Mouse (Mus musculus) Patski (cell line): ENCODE results near the gene Tmem30b. TPM values are rescaled to one million over a fixed set of nuclear protein-coding genes. Genes with fewer than 3 reads are reported as not detected.
A peak's percentile ranks its signal among the peaks of the same experiment; 100 is the strongest.

ENCODE experiments used
- ATAC-seq: fragments of 100-300 bp; one replicate; pipeline ENCODE4 v1.8.0; 2021
- CTCF ChIA-PET: fragments of 350-600 bp; sonication (Branson Sonifier 250); formaldehyde crosslinking; loops from one replicate; lab custom pipeline; 2022; ENCODE audit warnings: inconsistent platforms; lab: Charles Lee
- POLR2A ChIA-PET: fragments of 350-600 bp; sonication (Branson Sonifier 250); formaldehyde crosslinking; loops from one replicate; lab custom pipeline; 2022; ENCODE audit warnings: antibody characterized with exemption, inconsistent platforms; lab: Charles Lee
- DNase-seq: peaks from one replicate; pipeline ENCODE4 v3.0.0-alpha.2; 2011; ENCODE audit warnings: low read depth, low spot score
- H3K27me3 ChIP-seq: fragments of 371-371 bp; one replicate; pipeline ENCODE4 v1.5.1; 2021
- CTCF ChIP-seq: fragments of 100-300 bp; IDR thresholded peaks from one replicate; pipeline ENCODE4 v1.5.1; 2021
- in situ Hi-C: fragments of 300-500 bp; cut with MboI; formaldehyde crosslinking; loops from 3 replicates; pipeline ENCODE4 v1.11.1; 2018; ENCODE audit warnings: low pct_unique_long_range_greater_than_20kb, mixed read lengths
- polyA plus RNA-seq: library from polyadenylated mRNA; unstranded; gene quantifications from one replicate; pipeline ENCODE4 v1.2.3, GENCODE M21; 2021

Gene Tmem30b
- polyA plus RNA-seq, 1 experiment from 2014 or later: not detected

DNA sequence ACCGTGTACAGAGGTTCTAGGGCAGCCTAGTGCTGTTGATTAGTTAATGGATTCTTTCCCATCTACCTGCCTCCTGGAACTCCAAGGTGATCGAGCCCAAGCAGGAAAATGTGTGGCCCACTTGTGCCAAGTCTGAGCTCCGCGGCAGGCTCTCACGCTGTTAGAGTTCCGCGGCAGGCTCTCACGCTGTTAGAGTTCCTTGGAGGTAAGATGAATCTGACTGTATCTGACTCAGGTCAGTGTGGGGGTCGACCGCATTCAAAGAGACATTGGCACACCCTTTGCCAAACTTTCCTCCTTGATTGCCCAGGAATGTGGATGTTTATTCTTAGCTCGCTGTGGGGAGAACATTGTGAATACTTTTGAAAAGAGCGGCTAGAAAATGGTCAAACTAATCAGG is 28.4 kb downstream of the Tmem30b start:
- ATAC-seq: no peak
- TF ChIP-seq CTCF: no peak
- DNase-seq: no peak
- ChIA-PET CTCF (interaction anchor here (0.7 to 3.8 kb wide), 23 partner anchors 9 to 526 kb away, joined by 3 to 36 read pairs (median 3); no protein-coding TSS in a partner anchor), POLR2A (no interaction called here)
- H3K27me3 ChIP-seq: no peaks in the 10 kb centered on the region
- in situ Hi-C loops: loop anchor here (5.0 kb wide), 2 partner anchors 230 to 490 kb away; partner anchors contain the start of genes Slc38a6 and Trmt5

DNA sequence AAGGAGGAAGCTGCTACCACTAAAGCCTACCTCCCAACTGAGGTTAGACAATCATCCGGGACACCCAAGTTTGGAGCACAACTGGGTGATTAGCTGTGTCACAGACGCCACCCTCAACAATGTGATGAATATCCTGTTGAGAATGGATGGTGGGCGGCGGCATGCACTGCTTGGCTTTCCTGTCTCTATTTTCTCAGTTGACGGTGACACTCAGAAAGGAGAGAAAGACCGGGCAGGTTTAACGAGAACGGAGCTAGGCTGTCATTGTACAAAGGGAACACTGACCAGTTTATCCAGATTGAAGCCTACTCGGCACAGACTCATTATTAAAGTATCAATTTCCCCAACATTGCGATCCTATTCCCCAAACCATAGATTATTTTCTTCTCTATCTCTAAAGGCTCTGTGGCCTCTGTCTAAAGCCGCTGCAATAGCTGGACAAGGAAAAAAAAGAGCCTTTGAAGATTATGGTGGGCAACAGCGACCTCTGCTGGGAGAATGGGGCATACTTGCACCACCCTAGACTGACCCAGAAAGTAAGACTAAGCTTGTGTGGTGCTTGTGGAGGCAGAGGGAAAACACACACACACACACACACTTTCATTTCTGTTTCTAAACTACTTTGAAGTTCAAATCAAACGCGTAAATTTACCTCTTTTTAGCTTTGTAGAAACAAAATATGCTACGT is 29.0 kb downstream of the Tmem30b start:
- peak; percentile 67 for ATAC-seq
- in situ Hi-C loops: loop anchor here (5.0 kb wide), 2 partner anchors 230 to 490 kb away; partner anchors contain the start of genes Slc38a6 and Trmt5
- peak; percentile 86 for TF ChIP-seq CTCF
- H3K27me3 ChIP-seq: no peaks in the 10 kb centered on the region
- ChIA-PET POLR2A (no interaction called here), CTCF (interaction anchor here (0.7 to 3.8 kb wide), 24 partner anchors 9 to 525 kb away, joined by 3 to 36 read pairs (median 3); no protein-coding TSS in a partner anchor)
- no peak for DNase-seq

DNA sequence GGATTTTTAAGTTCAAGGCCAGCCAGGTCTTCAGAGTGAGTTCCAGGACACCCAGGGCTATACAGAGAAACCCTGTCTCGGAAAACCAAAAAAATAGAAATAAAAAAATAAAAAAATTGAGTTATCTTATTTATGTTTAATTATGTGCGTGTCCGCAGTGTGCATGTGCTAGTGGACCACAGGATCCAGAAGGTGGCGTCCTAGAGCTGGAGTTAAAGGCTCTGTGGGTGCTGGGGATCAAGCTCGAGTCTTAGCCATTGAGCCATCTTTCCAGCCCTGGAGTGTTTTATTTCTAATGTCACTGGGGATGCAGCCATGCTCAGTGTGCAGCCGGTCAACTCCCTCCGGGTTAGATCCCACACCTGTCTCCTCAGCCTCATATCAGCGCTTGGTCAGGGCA is 29.7 kb downstream of the Tmem30b start:
- no peak for TF ChIP-seq CTCF
- no peak for ATAC-seq
- CTCF ChIA-PET: interaction anchor here (0.8 to 3.8 kb wide), 6 partner anchors 11 to 496 kb away, joined by 3 to 36 read pairs (median 6); no protein-coding TSS in a partner anchor
- DNase-seq: no peak
- in situ Hi-C loops: loop anchor here (5.0 kb wide), 2 partner anchors 229 to 489 kb away; partner anchors contain the start of genes Slc38a6 and Trmt5
- POLR2A ChIA-PET: no interaction called here
- H3K27me3 ChIP-seq: no peaks in the 10 kb centered on the region

DNA sequence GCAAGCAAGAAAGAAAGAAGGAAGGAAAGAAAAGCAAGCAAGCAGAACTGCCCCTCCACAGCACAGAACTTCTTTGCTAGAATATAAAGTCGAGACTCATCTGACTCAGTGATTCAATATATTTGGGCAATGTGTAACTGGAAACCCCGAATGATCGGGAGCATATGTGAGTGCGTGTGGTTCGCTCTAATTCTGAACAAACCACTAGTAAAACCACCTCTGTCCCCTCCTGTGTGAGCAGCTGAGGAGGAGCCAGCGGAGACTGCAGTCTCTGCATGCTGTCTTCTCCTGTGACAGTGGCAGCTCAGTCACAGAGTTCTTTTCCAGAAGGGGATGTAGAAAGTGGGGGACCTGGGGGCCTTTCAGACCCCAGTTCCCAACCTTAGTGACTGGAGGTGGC is 31.5 kb downstream of the Tmem30b start:
- ATAC-seq (no peak), DNase-seq (no peak)
- in situ Hi-C loops: loop anchor here (5.0 kb wide), 2 partner anchors 227 to 487 kb away; partner anchors contain the start of genes Slc38a6 and Trmt5
- no peak for TF ChIP-seq CTCF
- POLR2A ChIA-PET: no interaction called here
- CTCF ChIA-PET: no interaction called here
- H3K27me3 ChIP-seq: no peaks in the 10 kb centered on the region

DNA sequence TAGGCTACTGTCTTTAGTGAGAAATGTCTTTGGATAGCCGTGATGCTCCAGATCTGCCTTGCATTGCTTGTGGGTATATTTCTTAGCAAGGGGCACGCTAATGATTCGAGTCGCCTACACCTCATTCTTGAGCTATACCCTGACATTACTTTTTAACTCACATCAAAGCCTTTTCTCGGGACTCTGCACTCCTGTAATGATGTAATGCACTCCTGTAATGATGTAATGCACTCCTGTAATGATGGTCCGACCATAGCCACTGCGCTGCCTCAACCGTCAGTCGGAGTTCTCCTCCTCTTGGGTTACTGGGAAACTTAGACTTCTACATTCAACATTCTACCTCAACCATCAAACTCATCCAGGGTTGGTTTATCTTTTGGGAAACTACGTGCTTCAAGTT is 32.2 kb downstream of the Tmem30b start:
- CTCF ChIA-PET: no interaction called here
- POLR2A ChIA-PET: no interaction called here
- H3K27me3 ChIP-seq: no peaks in the 10 kb centered on the region
- TF ChIP-seq CTCF: no peak
- DNase-seq (no peak), ATAC-seq (no peak)
- in situ Hi-C loops: no loop called here

DNA sequence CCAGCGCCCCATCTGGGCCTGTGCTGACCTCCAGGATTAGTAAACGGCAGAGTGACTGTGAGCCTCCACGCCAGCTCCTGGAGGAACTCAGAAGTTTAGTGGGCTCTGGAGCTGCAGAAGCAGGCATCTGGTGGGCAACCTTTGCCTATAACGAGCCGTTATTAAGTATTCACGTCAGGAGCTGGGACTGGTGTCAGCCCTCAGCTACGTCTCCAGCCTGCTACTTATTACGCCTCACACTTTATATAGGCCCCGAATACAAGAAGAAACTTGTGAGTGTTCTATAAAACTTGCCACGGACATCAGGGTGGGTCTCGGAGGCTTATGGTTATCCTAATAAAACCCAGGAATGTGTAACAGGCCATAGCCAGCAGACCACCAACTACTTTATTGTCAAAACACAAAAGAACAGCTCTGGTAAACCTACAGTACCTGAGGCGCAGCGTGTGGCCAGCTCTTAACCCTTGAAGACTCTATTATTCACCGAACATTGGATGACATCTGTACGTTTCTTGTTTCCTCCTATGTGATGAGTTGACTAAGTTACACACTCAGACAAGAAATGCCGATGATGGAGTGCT is 34.6 kb downstream of the Tmem30b start:
- TF ChIP-seq CTCF: no peak
- DNase-seq (no peak), ATAC-seq (no peak)
- ChIA-PET POLR2A (no interaction called here), CTCF (interaction anchor here (1.4 kb wide), 1 partner anchor 490 kb away, joined by 4 read pairs; no protein-coding TSS in a partner anchor)
- in situ Hi-C loops: no loop called here
- no peaks in the 10 kb centered on the region for H3K27me3 ChIP-seq

DNA sequence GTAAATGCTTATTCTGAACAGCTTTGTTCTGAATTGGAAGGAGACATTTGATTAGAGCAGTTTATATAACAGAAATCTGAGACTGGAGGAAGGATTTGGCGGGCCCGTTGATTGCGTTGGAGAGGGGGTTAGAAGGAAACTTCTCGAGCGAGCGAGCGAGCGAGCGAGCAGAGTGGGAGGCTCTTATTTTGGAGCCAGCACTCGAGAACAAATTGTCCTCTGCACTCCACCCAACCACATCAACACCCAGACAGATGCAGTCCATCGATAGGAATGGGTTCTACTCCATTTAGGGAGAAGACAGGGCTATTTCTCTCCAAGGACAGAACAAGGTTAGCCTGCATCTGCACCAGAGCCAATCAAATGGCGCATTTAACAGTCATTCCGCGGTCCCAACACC is 39.1 kb downstream of the Tmem30b start:
- ATAC-seq (no peak), DNase-seq (no peak)
- POLR2A ChIA-PET: no interaction called here
- in situ Hi-C loops: no loop called here
- CTCF ChIA-PET: no interaction called here
- no peak for TF ChIP-seq CTCF
- H3K27me3 ChIP-seq: no peaks in the 10 kb centered on the region

DNA sequence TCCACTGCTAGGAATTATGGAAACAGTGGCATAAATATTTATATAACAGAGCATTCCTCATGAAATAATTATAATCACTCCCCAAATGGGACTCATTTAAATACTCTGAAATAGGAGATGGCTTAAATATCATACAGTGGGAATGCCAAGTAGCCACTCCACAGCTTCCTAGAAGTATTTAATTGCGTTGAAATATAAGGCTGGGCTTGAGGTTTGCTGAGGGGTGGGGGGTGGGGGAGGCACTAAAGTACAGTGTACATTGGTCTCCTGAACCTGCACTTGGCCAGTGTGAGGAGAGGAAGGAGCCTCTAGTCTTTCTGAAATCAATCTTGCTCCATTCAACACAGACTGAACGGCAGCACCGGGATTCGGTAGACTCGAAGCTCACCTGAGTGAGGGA is 39.5 kb downstream of the Tmem30b start:
- CTCF ChIA-PET: no interaction called here
- TF ChIP-seq CTCF: no peak
- ATAC-seq: no peak
- POLR2A ChIA-PET: interaction anchor here (0.6 kb wide), 1 partner anchor 135 kb away, joined by 3 read pairs; no protein-coding TSS in a partner anchor
- DNase-seq: no peak
- H3K27me3 ChIP-seq: no peaks in the 10 kb centered on the region
- in situ Hi-C loops: no loop called here

DNA sequence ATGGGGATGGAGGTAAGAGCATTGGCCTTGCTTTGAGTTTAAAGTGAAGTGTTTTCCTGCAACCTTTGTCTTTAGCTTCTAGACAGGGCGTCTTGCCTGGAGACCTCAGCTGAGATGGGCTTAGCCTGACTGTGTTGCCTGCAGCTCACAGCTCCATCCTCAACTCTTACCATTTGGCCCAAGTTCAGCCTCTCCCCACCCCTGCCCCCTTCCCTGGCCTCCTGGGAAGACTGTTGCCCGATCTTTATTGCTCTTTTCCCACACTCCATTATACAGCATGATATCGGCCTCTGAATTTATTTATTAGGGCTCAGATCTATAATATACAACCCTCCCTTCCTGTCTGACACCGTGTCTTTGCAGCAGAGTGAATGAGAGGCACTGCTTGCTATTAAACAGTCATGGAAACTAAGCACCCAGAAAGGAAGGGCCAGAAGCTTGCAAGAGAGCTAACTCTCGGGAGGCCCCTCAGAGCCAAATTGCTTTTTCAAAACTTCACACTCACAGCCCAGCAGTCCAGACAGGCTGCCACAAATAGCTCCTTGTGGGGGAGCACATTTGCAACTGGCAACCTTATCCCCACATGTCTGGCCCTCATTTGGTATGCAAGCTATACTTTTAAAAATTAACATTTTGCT is 45.4 kb downstream of the Tmem30b start:
- DNase-seq (no peak), ATAC-seq (no peak)
- CTCF ChIA-PET: interaction anchor here (1.1 to 2.3 kb wide), 2 partner anchors 16 to 480 kb away, joined by 4 to 11 read pairs; no protein-coding TSS in a partner anchor
- POLR2A ChIA-PET: no interaction called here
- H3K27me3 ChIP-seq: no peaks in the 10 kb centered on the region
- TF ChIP-seq CTCF: no peak
- in situ Hi-C loops: no loop called here

DNA sequence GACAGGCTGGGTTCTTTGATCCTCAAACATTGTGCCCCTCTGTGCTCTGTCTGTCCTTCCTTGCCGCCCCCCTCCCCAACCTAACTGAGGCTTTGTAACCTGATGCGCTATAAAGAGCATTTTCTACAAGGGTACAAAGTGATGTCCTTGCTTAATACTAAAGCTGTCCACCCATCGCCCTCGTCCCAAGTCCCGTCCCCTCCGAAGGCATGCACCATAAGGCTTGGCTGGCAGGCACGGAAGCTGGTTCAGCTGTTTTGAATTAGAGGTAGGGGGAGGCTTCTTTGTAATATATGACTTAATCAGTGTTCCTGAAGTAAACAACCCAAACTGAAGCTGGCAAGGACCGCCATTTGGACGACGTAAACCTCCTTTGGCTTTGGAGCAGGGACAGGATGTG is 51.0 kb downstream of the Tmem30b start:
- no peak for ATAC-seq
- ChIA-PET POLR2A (no interaction called here), CTCF (no interaction called here)
- no peaks in the 10 kb centered on the region for H3K27me3 ChIP-seq
- no peak for DNase-seq
- in situ Hi-C loops: no loop called here
- TF ChIP-seq CTCF: no peak
